Mouse (Mus musculus) heart, adult 2 months (tissue): ENCODE results near the gene Spag16.

Experiments used
- CTCF ChIP-seq: fragments of 200-600 bp; IDR thresholded peaks from 2 replicates; pipeline ENCODE4 v1.8.1; 2022; ENCODE audit warnings: antibody characterized with exemption, mild to moderate bottlenecking, moderate library complexity
- EP300 ChIP-seq: fragments of 200-500 bp; IDR thresholded peaks from 2 replicates; pipeline ENCODE4 v1.6.1; 2011; ENCODE audit warnings: low read depth, low read length, control low read depth; ENCODE audit not compliant: insufficient read depth
- POLR2A ChIP-seq: fragments of 200-500 bp; IDR thresholded peaks from 2 replicates; pipeline ENCODE4 v1.6.1; 2011; ENCODE audit warnings: mild to moderate bottlenecking, low read depth, low read length, control low read depth; ENCODE audit not compliant: insufficient read depth

DNA sequence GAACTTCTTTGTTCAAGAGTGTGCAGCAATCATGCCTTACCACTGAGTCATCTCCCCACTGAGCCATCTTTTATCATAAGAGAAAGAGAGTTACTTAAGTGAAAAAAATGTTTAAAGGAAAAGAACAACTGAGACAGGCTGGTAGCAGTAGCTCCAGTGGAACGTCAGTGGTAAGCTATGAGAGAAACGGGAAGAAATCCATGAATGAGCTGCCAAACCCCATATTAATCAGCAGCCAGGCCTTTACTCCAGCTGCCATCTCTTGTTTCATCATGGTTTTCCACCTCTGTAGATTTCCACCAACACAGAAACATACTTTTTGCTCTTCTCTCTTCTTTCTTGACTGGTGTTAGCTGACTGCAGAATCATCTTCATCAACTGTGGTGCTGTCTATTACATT is 308.8 kb downstream of the Spag16 start:
- TF ChIP-seq POLR2A: no peak
- TF ChIP-seq CTCF: no peak
- no peak for TF ChIP-seq EP300
